Mouse (Mus musculus) adrenal gland, postnatal 25 days (tissue): ENCODE results near the gene Rabac1. TPM values are rescaled to one million over a fixed set of nuclear protein-coding genes. Genes with fewer than 3 reads are reported as not detected.

Experiments used
- DNase-seq: peaks from one replicate; pipeline ENCODE4 v3.0.0; 2021; ENCODE audit warnings: mixed read lengths
- long read RNA-seq: library from polyadenylated mRNA; stranded (forward); transcript quantifications from one replicate; pipeline ENCODE4 v2.0.0, GENCODE M21; 2021
- total RNA-seq: library from RNA; stranded (reverse); gene quantifications from 2 replicates; pipeline ENCODE4 v1.2.3, GENCODE M21; 2021

Rabac1 gene
- total RNA-seq = 244 and 300 TPM in 2 replicates
- long read RNA-seq, transcript Rabac1-201 (5 exons, 899 nt) = major isoform, 116 of 130 reads
- long read RNA-seq, transcript Rabac1-203 (4 exons, 986 nt) = minor isoform, 5 of 130 reads
- long read RNA-seq, partial matches to known transcripts = 1 of 130 reads
- long read RNA-seq, other reads (novel, unspliced or antisense) = 8 of 130 reads

DNA sequence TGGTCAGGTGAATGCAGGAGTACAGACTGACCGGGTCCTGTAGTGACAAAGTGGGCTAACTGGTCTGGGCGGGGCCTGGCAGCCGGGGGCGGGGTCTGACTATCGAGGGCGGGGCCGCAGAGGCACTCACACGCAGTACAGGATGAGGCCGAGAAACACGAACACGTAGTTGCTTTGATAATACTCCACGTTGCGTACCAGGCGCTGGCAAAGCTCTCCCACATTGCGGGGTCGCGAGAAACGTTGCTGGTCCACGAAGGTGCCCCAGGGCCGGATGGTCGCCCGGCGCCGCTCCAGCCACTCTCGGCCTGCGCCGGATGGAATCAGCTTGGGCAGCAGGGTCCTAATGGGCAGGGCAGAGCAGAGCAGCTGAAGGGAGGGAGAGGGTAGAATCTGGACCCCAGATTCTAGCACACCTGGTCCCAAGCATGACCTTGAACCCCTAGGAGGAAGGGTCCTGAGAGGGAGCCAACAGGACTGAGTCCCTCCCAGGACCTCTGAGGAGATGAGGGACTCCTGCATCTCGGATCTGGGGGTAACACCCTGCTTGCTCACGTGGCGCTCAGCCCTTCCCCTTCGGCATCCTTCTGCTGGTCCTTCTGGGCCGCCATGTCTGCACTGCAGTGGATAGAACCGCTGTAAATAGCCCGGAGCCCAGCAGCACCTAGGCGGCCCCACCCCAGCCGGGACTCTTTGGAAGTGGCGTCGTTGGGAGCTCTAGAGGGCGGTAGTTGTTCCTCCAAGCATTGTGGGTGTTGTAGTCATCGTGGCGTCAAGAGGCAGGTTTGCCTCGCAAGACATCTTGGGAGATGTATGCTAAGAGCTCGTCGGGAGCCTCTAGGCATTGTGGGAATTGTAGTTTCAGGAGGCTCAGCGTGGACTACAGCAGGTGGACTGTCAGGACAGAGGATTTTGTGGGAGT, at the start of gene Rabac1:
Gene Rabac1, minus strand, starts transcription at position 783 of the 922 bp plus-strand sequence.
- peak; percentile 88 for DNase-seq

DNA sequence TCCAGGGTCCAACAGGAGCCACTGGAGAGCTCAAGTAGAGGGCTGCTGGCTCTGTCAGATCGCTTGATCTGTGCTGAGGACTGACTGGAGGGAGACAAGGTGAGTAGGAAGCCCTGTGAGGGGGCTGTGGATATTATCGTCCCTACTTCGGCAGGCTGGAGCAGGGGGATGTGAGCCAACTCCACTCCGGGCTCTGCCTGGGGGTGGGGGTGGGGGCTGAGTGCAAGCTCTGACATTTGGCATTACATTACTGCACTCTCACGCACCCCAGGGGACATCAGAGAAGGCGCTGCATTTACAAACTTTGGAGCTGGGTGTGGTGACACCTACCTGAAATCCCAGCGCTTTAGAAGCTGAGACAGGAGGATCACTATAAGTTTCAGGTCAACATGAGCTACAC, 39.0 kb upstream of the Rabac1 start:
- no peak for DNase-seq

DNA sequence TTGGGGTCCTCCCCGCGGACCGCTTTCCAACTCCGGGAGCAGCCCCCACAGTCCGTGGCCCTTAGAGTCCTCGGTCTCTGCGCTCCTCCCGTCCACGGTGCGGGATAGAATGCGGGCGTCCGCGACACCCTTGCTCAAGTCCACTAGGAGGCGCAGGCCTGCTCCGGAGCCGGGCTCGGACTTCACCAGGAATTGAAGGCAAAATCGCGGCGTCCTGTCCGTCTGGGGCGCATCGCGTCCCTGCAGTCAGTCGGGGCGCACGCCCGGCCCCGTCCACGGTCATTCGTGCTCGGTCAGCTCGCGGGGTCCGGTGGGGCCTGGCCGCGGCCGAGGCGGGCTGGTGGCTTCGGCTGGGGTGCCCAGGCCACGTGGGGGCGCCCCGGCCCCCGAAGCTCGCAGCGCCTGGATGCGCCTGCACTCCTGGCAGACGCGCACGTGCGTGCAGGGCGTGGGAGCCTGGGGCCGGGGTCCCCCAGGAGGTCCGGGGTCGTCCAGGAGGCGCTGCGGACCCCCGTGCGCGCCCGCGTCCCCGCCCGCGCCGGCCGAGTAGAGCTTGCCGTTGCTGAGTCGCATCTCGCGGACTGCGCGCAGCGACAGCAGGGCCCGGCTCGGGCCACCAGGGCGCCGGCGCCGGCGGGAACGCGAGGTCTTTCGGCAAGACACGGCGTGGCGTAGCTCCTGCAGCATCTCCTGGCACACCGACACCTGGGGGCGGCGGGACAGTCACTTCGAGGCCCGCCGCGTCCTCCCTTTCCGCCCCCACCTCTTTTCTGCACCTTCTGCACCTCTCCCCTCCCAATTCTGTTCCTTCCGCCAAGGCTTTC, 37.7 kb upstream of the Rabac1 start:
- peak; percentile 64 for DNase-seq

DNA sequence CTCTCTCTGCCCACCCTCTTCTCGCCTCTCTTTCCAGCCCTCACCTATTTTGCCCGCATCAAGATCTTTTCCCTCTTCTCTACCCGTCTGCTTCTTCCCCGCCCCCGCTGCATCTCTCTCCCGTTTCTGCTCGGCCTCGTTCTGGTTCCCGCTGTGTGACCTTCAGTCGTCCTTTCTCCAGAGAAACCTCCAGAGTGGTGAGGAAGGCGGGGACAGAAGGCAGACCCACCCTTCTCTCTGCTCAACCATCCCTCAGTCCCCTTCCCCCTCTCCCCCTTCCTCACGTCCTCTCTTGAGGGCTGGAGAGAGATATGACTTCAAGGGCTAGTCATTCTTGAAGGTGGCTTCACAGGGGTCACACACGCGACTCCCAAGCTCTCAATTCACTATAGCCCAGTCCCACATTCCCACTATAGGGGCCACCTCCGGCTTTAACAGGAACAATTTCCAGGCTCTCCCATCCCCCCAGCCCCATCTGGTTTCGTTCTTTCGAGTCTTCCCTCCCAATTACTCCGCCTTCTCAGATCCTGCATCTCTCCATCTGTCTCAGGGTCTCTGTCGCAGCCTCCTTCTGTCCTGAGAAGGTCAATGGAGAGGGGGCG, 36.6 kb upstream of the Rabac1 start:
- no peak for DNase-seq

DNA sequence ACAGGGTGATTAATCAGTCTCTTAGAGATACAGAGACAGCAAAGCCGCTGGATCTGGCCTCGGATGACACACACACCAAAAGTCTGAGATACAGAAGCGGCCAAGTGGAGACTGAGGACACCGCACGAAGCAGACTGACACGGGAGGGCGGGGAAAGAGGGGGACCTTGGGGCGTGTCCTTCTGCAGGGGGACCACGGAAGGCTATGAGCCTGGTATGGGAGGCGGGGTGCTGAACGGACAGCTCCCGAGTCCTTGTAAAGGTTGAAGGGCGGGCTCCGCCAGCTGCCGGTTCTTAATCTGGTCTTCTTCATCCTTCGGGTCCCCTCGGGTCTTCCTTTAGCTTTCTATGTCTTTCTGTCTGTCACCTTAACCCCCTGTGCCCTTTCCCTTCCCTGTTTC, 36.1 kb upstream of the Rabac1 start:
- peak; percentile 85 for DNase-seq

DNA sequence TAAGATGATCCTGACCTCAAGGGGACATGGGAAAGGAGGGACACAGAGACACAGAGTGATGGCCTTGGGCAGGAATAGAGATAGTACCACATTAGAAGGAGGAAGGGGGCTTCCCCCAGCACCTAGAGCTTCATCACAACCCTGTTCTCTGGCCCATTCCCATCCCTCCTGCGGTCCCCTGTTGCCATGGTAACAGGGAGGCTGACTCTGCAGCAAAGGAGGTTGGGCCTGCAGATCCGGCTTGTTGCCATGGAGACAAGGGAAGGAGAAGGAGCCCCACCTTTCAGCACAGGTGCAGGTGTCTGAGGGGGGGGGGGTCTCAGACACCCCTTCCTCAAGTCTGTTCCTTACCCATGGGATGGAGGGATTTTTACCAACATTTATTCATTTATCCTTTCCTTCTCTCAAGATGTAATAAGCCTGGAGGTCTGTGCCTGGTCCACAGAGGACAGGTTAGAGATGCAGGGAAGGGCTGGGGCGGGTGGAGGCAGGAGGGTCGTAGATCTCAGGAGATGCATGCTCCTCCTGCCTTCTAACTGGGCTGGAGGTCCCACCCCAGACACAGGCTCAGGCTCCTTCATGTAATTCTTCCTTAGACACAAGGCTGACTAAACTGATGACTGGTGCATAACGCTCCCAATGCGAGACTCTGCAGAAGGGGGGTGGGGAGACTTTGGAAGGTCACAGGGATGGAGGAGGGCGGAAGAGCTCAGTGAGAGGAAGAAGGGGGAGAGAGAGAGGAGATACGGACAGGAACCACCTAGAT, 35.2 kb upstream of the Rabac1 start:
- no peak for DNase-seq

DNA sequence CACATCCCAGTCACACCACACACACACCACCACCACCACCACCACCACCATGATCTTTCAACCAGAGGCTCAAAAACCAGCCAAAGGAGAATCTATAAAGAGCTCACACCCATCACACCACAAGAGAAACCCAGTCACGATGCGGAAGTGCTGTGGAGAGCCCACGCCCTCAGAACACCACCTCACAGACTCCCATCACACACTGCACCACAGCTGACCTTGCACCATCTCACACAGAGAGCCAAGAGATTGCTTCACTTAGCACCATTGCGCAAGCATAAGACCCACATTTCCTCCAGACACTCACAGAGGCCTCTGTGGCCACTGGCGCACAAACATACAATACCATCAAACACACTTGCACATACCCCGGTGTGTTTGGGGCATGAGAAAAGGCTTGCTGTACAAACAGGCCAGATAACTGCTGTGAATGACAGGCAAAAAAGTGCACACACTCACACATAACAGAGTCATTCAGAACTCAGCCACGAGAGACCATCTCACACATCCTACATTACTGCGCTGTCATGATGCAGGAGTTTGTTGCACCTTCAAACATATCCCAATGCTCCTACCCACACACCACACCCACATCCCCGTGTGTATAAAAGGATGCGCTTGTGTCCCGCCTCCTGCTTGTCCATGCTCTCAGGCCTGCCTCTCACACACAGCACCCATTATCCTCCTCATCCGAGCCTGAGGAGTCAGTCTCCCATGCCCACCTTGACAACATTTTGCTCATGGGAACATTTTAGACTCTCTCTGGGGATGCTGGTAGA, 34.2 kb upstream of the Rabac1 start:
- DNase-seq = peak; percentile 51

DNA sequence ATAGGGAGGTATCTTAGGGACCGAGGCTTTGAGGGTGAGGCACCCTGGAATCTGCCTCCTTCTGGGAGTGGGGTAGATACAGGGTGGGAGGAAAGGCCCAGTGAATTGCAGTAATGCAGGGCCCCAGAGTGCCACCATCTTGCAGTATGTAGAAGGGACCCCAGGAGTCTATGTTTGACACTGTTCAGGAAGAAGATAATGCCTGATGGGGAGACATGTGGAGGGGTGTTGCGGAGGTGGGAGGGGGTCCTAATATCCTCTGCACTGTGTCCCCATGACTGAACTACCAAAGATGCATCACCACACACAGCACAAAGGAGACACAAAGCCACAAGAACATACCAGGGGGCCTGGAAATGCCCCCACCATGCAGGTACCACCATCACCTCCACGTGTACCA, 33.6 kb upstream of the Rabac1 start:
- DNase-seq = no peak

DNA sequence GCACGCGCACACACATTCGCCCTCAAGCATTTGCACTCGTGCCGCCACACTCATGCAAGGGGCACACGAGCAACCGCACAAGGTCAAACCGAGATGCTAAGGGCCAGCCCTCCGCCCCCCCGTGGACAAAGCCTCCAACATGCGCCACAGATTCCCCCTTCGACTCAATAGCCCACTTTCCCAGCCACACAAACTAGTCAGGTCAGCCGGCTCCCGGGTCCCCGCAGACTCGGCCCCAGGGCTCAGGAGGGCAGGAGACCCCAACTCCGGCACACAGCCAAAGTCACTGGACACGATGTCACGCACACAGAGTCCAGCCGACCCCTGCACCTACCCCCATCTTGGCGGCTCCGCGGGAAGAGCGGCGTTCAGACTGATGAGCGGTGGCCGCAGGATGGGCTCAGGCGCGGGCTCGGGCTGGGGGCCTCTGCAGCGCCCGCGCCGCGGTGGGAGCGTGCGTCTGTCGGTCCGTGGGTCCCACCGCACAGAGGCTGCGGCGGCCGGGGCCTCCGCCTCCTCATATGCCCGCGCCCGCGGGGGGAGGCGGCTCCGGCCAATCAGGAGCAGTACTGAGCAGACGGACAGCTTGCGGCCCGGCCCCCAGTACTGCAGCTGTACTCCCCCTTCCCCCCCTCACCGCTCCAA, 33.0 kb upstream of the Rabac1 start, which contains the start of gene Atp1a3:
Gene Atp1a3, minus strand, starts transcription at position 538 of the 645 bp plus-strand sequence.
- peak; percentile 82 for DNase-seq

DNA sequence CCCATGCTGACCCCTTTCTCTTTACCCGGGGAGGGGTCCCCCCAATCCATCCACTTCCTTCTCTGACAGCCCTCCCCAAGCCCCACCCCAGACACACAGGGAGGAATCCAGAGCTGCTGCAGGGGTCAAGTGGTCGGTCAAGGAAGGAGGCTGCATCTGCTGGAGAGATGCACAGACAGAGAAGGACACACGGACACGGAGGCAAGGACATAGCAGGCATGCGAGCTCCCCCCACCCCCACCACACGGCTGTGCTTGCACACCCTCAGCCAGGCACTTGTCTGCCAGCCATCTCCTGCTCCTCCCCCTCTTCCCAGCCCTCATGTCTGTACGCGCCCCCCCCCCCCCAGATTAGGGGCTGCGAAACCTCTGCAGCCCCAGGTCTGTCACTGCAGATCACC, 32.3 kb upstream of the Rabac1 start:
- DNase-seq = no peak

DNA sequence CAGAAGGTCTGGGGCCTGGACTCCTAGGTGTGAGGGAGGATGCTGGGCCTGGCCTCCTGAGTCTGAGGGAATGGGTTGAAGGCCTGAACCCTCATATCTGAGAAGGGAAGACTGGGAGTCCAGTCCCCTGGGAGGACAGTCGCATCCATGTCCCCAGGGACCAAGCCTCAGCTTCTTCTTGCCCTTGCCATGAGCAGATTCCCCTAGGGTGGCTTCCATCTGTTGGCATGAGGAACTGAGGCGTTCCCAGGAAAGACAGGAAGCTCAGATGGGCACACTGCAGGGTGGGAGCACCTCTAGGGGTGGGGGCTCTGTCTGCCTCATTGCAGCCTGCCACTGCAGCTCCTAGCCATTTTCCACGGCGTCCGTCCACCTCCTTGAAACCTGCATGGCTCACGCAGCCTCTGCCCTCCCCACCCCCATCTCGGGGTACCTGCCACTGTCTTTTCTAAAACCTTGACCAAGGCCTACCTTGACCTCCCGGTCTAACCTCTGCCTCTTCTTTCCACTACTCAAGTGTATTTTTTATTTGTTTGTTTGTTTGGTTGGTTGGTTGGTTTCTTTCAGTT, 31.4 kb upstream of the Rabac1 start:
- DNase-seq = no peak

DNA sequence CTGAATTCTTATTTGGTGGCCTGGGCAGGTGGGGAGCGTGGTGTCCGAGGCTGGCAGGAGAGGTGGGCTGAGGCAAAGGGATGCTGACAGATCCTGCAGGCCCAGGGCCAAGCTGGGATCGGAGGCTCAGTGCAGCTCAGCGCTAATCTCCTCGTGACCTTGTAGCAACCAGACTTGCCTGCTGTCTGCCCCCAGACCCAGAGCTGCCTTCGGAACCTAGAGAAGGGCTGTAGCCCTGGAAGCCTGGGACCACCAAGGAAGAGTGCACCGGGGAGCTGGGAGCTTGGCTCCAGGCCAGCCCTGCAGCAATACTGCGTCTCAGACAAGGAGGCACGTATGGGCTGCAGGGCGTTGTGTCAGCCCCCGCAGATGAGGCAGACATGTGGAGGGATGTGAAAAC, 30.7 kb upstream of the Rabac1 start:
- peak; percentile 28 for DNase-seq

DNA sequence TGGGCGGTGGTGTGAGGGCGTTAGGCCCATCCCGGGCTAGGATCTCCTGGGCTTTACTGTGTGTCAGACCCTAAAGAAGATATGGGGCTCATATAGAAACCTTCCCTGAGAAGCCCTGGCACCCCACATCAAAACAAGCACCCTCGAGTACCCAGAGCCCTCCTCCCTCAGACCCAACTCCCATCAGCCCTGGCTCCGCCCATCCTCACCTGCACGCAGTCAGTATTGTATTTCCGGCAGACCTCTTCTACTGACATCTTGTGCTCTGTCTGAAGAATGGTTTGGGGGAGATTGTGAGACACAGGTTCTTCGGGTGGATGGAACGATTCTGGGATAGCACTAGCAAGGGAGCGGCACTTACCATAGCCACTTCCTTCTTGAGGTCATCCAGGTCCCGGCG, 28.2 kb upstream of the Rabac1 start:
- no peak for DNase-seq

DNA sequence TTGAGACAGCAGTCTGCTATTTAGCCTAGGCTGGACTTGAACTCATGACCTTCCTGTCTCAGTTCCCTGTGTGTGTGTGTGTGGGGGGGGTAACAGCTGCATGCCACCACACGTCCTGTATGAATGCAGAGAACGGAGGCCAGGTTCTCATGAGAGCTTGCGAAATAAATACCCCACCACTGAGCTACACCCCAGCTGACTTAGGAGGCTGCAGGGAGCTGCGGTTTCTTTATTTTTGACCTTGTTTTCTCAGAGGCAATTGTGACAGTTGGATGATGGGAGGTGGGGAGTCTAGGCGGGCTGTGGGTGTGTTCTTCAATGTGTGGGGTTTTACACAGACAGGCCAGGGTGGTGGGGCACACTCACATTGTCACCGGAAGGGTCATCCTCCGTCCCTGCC, 27.7 kb upstream of the Rabac1 start:
- DNase-seq = no peak

DNA sequence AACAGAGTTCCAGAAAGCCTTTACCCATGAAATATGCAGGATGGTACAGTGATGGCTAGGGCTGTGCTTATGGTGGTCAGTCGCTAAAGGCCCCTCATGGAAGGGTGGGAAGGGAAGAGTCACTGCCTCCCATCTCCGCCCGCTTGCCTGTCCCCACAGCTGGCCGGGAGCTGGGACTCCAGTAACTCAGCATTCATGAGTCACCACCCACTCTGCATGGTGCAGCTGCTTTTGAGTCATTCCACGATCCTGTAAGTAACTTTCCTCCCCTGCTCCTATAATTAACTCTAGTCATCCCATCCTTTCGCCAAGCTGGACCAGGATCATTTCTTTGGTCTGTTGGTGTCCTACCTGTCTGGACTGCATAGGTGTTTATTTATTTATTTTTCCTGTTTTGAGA, 20.5 kb upstream of the Rabac1 start:
- DNase-seq = peak; percentile 33

DNA sequence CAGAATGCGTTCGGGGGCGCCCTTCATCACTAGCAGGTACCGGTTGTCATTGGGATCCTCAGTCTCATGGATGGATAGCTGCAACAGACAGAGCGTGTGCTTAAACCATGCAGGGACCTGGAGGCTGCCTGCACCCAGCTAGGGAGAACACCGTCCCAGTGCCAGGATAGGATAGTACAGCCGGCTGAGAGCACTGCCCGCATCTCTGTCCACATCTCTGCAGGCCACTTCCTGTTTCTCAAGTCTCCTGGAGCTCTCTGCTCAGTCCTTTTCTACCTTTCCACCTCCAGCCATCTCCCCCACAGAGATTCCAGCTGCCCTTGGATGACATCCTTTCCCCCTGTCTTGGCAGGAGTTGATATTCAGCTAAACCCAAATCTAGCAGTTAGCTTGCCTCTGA, 17.9 kb upstream of the Rabac1 start:
- no peak for DNase-seq

DNA sequence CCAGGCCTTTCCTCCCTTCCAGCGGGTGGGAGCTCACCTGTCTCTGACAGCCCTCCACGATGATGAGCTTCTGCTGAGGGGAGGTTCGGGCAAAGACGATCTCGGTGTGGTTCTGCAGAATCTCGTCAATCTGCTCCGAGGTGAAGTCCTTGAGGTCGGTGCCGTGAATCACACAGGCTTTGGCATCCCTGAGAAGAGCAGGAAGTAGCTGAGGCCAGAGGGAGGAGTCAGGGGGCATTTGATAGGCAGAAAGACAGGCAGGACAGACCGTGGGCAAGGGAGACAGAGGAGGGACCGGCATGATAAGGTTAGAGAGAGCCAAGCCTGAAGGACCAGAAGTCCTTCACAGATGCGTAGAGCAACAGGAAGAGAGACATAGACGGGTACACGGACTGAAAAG, 15.4 kb upstream of the Rabac1 start:
- peak; percentile 53 for DNase-seq

DNA sequence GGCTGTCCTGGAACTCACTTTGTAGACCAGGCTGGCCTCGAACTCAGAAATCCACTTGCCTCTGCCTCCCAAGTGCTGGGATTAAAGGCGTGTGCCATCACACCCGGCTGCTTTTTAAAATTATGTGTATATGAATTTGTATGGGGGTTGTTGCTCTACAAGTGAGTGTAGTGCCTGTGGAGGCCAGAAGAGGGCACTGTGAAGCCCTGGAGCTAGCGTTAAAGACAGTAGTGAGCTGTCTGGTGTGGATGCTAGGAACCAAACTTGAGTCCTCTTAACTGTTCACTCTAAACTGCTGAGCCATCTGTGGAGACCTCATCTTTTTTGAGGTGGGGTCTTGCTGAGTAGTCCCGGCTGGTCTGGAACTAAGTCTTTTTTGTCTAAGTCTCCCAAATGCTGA, 13.2 kb upstream of the Rabac1 start:
- DNase-seq = no peak

DNA sequence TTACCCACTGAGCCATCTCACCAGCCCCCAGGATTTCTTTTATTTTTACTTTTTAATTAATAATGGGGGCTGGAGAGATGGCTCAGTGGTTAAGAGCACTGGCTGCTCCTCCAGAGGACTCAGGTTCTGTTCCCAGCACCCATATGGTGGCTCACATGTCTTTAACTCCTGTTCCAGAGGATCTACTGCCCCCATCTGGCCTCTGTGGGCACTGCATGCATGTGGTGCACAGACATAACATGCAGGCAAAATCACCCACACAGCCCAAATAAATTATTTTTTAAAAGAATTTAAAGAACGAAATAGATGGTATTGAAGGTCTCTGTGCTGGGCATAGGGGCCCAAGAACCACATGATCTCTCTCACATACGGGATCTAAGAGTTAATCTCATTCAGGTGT, 11.8 kb upstream of the Rabac1 start:
- DNase-seq = no peak

DNA sequence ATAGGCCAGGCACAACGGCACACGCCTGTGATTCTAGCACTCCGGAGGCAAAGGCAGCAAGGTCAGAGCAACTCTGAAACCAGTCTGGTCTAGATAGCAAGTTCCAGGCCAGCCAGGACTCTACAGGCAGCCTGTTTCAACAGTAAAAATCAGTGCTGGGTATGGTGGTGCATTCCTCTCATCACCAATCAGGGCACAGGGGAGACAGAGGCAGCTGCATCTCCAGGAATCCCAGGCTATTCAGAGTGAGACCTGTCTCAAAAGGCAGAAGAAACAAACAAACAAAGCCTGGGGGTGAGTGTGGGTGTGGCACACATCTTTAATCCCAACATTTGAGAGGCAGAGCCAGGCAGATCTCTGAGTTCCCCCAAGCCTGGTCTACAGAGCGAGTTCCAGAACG, 10.8 kb upstream of the Rabac1 start:
- DNase-seq = no peak
